Mouse (Mus musculus): Measurements from ENCODE around the gene Mcts1.

Gene Mcts1

DNA sequence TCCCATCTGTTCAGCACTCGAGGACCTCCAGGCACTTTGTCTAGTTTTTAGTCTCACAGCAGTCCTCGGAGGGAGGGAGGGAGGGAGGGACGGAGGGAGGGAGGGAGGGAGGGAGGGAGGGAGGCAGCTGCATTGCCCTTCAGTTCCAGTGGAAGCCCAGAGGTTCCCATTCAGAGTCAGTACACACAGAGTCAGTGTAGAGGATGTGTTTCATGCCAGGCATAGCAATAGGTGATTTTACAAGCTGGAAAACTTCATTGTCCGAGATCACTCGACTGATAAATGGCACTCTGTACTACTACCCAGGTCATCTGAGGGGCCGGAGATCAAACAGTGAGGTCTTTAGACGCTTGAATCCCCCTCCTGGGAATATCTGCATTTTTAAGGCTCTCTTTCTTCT lies 50.8 kb downstream of the Mcts1 start:
- in situ Hi-C loops (cut with MboI; ENCODE audit: unreplicated experiment in 2 of 2) = loop anchor here in 1 of 2 experiments (5.0 to 25.0 kb wide), 3 partner anchors 139 to 589 kb away; partner anchors contain the start of genes Rhox10 and Tmem255a

DNA sequence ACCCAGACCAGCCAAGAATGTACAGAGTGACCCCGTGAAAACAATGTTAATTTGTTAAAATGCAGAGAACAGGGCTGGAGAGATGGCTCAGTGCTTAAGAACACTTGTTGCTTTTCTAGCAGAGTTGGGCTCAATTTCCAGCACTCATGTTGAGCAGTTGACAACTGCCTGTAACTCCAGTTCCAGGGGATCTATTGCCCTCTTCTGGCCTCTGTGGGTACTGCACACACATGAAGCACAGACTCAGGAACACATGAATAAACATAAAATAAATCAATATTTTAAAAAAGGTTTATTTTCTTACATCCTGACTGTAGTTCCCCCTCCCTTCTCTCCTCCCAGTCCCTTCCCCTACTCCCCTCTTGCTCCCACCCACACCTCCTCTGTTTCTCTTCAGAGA lies 52.8 kb downstream of the Mcts1 start:
- in situ Hi-C loops (cut with MboI; ENCODE audit: unreplicated experiment in 2 of 2) = loop anchor here in 1 of 2 experiments (5.0 to 25.0 kb wide), 3 partner anchors 141 to 591 kb away; partner anchors contain the start of genes Rhox10 and Tmem255a

DNA sequence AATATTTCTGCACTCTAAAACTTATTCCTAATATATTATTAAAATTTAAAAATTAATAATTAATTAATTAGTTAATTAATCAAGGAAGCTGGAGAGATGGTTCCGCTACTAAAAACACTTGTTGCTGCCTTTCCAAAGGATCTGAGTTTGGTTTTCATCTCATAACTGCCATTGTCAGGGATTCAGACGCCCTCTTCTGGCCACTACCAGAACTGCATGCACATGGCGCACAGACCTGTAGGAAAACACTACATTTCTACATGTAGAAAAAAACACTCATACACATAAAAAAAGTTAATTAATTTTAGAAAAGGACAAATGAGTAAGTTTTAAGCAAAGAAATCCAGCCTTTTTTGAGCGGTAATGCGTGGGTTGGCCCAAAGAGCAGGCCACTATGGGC lies 54.3 kb downstream of the Mcts1 start:
- in situ Hi-C loops (cut with MboI; ENCODE audit: unreplicated experiment in 2 of 2) = loop anchor here (5.0 to 25.0 kb wide), 3 partner anchors 142 to 592 kb away; partner anchors contain the start of genes Rhox10 (in 1 of the 2) and Tmem255a (in 1 of the 2)

DNA sequence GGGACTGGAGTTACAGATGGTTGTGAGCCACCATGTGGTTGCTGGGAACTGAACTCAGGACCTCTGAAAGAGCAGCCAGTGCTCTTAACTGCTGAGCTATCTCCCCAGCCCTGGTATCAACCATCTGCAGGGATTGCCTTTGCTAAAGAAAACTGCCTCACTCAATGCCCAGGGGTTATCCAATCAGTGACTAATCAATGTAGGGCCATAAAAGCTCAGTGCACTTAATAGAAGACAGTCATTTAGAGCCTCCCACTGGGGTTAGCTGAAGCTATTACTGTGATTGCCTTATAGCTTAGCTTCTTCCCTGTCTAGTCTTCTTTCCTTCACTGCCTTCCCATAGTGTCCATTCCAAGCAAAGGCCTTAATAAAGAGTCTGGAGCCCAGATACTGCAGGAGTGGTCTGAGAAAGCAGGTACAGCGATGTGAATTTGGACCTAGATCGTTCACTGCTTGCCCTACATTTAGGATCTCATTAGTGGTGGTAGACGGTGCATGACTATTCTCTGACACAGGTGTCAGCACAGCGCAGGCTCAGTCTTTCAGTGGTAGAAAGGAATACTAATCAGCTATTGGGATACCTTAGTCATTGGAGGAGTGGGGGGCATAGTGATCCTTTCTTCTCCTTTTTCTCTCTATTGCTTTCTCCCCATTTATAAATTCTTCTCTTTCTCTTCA lies 56.0 kb downstream of the Mcts1 start:
- in situ Hi-C loops (cut with MboI; ENCODE audit: unreplicated experiment in 2 of 2) = loop anchor here (5.0 to 25.0 kb wide), 3 partner anchors 144 to 594 kb away; partner anchors contain the start of genes Rhox10 (in 1 of the 2) and Tmem255a (in 1 of the 2)
